Mouse (Mus musculus) neutrophil, adult 5-6 weeks (primary cell): ENCODE measurements around the gene Slc37a4. TPM values are rescaled to one million over a fixed set of nuclear protein-coding genes. Genes with fewer than 3 reads are reported as not detected.
"Not testable (repeated sequence)": the region's sequence is repeated elsewhere in the genome, so short reads cannot be mapped to it uniquely, and the experiment has no call there.

ENCODE experiments used
- ATAC-seq: fragments of 151-379, 151-347 bp; 2 replicates; pipeline ENCODE4 v1.8.0; 2017; ENCODE audit warnings: mild to moderate bottlenecking, moderate TSS enrichment; ENCODE audit not compliant: insufficient number of reproducible peaks, poor library complexity, low FRiP score, severe bottlenecking; ENCODE audit errors: extremely low read depth
- total RNA-seq: library from RNA; stranded (forward); fragments of 200-1000 nt; gene quantifications from 2 replicates; pipeline ENCODE4 v1.2.3, GENCODE M21; 2017

The Slc37a4 gene
- total RNA-seq, 1 experiment from 2014 or later: 15.4 TPM

DNA sequence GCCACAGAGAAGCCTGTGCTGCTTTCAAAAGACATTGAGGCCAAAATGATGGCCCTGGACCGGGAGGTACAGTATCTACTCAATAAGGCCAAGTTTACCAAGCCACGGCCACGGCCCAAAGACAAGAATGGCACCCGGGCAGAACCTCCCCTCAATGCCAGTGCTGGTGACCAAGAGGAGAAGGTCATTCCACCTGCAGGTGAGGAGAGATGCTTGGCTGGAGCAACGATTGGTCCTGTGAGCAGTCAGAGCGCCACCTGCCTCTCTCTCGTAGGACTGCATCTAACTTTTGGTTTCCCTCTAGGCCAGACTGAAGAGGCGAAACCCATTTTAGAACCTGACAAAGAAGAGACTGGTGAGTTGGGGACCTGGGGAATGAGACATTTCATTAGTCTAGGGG is 7.4 kb upstream of the Slc37a4 start:
- ATAC-seq: peak; percentile 70; the same call in 1 of the 2 replicates

DNA sequence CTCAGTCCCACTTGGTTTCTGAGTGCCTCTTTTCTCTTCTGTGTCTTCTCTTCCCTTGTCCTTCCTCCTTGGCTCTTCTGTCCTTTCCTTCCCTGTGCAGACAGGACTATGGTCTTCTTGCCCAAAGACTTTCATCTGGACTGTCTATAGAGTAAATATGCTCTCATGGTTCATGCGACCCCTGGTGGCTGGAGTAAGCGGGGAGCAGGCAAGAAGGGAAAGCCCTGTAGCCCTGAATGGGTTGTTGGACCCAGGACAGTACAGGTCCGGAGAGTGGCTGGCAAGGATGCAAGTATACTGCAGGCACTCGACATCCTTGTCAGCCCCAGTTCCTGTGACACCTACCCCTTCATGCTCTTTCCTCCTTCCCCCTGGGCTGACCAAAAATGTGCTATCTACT is 5.2 kb upstream of the Slc37a4 start:
- peak; percentile 64 for ATAC-seq

DNA sequence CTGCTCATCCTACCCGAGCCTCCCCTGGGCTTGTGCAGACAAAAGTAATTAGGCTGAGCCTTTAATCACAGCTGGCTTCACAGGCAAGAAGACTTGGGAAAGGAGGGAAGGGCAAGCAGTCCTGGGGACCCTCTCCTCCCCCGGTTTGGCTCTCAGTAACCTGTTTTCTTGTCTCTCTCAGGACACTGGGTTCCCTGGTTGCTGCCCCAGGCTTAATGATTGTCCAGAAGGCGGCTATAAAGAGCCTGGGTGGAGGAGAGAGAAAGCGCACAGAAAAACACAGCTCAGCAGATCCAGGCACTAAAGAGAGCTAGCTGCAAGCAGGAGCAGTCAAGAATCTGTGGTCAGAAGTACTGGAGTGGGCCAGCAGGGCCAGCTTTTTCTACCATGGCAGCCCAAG is 1.4 kb downstream of the Slc37a4 start:
- no peak for ATAC-seq

DNA sequence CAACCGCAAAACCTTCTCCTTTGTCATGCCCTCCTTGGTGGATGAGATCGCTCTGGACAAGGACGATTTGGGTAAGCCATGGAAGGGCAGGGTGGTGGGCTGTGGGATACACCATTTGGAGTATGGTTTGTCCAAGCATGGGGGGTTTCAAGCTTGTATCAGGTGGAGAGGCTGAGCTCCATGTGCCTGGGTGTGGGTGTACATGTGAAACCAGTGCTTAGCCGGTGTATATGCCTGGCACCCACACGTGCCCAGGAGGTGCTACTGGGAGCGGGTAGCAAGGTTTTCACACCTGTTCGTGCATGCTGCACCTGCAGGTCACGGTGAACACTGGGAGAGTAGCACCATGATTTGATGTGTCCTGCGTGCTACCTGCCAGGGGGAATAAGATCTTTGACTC is 1.9 kb downstream of the Slc37a4 start:
- no peak for ATAC-seq

DNA sequence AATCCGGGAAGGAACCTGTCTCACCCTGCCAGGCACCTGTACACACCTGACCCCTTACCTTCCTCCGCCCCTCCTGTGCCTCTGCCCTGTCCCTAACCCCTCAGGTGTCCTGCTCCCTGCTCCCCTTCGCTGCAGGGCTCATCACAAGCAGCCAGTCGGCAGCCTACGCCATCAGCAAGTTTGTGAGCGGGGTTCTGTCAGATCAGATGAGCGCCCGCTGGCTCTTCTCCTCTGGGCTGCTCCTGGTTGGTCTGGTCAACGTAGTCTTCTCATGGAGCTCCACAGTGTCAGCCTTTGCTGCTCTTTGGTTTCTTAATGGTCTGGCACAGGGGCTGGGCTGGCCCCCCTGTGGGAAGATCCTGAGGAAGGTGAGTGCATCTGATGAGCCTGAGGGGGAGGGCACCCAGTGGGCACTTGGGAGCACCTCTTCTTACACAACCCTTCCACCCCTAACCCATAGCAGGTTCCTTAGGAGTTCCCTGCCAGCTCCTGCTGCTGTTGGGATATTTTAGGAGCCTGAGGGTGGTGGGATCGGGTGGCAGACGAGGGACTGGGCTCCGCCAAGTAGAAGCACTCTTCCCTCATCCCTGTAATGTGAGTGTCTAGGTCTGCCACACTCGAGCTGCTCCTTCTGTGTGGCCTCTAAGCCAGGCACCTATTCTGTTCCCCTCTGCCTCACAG is 2.6 kb downstream of the Slc37a4 start:
- ATAC-seq: no peak

DNA sequence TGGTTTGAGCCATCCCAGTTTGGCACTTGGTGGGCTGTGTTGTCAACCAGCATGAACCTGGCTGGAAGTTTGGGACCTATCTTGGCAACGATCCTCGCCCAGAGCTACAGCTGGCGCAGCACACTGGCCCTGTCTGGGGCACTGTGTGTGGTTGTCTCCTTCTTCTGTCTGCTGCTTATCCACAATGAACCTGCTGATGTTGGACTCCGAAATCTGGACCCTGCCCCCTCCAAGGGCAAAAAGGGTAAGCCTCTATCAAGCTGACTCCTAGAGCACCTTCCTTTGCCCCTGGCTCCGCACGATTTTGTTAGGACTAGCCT is 3.1 kb downstream of the Slc37a4 start:
- ATAC-seq: no peak

DNA sequence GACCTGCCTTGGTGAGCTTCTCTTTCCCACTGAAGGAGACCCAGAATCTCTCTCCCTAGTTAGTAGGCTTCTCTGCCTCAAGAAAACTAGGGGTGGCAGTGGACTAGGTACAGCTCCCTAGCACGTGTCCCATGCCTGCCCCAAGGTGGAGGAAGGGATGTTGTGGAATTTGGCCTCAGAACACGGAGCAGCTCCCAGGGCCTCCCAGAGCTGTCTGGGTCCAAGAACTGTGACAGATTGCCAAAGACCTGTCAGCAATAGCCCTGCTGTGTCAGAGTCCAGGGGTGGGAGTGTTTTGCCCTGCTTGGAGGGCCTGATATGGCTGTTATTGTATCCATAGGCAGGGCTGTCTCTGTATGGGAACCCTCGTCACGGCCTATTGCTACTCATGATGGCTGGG is 4.4 kb downstream of the Slc37a4 start:
- ATAC-seq: no peak

DNA sequence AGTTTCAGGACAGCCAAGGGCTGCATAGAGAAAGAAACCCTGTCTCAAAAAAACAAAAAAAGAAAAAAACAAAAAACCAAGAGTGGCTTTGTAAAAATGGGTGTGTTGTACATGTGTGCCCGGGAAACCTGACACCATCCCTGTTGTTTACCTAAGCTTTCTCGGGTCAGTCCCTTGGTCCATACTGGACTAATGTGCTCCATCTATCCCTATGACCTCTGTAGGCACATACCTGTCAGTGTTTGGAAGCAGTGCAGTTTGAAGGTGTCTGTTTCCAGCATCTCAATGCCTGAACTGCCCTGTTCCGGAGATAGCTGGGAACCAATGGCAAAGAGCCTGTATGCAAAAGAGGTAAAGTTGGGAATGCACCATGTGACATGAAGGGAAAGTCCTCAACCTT is 8.4 kb downstream of the Slc37a4 start:
- no peak for ATAC-seq

DNA sequence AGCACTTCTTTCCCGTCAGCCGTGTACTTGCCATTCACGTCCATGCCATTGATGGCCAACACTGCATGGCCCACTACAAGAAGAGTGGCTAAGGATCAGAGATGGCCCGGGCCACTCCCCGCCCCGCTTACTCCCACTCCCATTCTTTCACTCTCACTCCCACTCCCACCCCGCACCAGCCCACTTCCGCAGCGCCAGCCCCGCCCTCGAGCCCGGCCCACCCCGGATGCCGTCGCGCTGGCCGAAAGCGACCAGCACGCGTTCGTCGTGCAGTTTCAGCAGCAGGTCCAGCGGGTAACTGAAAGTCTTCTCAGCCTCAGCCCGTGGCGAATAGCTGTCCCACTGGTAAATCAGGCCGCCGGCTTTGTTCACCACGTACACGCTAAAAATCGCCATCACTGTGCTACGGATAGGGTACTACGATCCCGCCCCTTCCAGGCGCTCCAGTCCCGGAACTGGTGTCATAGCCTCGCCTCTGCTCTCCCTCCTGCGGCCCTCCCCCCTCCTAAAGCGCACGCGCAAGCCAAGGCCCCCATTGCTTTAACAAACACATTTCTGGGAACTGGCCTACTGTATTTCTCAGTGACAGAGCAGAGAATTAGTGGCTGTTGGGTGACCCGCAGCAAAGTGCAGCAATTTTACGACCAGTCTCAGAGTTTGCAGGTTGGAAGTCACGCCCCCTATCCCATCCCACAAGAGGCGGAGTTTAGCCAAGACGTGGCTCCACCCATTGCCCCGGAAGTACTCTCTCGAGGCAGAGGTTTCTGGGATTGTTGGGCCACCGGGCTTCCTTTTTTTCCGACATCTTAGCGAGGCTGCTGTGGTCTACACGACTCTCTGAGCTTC is 10.5 kb downstream of the Slc37a4 start, which contains the start of the genes Rps25 and Trappc4:
Gene Rps25 (plus strand): TSS at position 234 of the 846 bp plus-strand sequence.
Gene Trappc4 (minus strand): TSS at position 695 of the 846 bp plus-strand sequence.
- ATAC-seq: peak; percentile 90

DNA sequence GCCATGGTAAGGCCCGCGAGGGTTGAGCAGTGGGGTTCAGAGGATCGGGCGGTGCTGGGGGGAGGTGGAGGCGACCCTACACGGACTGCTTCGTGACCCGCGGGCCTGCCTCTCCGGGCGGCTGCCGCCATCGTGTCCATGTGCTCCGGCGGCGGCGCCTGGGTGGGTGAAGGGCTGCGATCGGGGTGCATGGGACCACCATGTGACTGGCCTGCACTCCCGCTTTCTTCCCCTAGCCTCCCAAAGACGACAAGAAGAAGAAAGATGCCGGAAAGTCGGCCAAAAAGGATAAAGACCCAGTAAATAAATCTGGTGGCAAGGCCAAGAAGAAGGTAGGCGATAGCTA is 11.1 kb downstream of the Slc37a4 start:
- ATAC-seq: no peak

DNA sequence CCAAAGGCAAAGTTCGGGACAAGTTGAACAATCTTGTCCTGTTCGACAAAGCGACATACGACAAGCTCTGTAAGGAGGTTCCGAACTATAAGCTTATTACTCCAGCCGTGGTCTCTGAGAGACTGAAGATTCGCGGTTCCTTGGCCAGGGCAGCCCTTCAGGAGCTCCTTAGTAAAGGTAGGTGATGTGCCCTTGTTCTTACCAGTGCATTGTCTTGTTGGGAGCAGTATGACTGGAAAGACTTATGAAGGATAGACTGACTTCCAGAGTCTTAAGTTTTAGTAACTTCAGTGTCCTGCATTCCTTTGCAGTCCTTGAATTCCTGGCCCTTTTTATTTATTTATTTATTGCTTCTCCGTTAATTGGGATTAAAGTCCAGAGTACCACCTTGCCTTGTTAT is 12.0 kb downstream of the Slc37a4 start:
- ATAC-seq: not testable (repeated sequence)

DNA sequence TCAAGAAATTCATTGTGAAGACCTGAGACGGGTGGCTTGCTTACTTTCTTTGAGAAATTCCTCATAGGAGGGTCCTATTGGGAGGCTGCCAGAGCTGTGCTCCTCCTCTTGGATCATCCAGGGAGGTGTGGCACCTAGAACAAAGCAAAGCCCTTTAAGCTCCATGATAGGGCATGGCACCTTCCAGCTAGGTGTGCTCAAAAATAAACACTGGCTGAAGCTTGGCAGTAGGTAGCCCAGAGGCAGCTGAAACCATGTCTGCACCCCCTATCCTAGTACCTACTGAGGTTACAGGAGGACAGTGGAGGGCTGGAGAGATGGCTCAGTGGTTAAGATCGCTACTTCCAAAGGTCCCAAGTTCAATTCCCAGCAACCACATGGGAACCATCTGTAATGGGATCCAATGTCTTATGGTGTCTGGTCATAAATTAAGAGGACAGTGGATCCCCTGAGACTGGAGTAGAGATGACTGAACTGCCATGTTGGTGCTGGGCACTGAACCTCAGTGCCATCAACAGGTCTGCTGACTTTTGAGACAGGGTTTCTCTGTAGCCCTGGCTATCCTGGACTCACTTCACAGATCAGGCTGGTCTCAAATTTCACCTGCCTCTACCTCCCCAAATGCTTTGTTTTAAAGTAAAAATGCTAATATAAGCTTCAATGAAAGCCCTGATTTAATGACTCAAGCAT is 14.1 kb downstream of the Slc37a4 start:
- no peak for ATAC-seq

DNA sequence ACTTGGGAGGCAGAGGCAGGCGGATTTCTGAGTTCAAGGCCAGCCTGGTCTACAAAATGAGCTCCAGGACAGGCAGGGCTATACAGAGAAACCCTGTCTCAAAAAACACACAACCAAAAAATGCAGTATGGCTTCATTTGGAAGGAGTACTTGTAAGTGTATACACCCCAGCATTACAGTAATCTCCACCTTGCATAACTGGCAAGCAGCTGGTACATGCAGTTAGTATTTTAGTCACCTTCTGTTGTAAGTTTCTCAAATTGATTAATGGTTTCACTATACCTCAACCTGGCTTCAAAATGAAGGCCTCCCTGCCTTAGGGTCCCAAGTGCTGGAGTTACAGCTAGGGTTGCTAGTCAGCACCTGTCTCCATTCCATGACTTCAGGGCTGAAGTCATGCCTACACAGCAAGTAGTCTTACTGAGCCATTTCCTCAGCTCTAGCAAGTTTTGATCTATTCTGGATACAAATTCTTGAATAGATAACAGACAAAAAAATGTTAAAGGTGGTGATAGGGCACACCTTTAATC is 15.0 kb downstream of the Slc37a4 start:
- ATAC-seq: no peak

DNA sequence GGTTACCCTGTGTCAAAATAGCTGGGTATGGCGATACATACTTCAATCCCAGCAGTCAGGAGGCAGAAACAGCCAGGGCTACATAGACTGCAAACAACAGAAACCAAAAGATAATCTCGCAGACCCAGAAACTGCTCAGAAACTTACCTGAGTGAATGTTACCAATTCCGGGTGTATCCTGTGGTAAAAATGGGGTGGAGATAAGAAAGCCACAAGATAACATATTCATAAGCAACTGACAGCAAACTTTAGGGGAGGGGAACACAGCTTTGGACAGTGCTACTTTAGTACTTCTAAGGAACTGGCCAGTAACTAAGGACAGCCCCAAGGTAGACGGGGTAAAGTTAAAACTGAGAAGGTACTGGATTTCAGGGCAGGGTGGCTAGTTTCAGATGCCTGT is 15.7 kb downstream of the Slc37a4 start:
- ATAC-seq: no peak

DNA sequence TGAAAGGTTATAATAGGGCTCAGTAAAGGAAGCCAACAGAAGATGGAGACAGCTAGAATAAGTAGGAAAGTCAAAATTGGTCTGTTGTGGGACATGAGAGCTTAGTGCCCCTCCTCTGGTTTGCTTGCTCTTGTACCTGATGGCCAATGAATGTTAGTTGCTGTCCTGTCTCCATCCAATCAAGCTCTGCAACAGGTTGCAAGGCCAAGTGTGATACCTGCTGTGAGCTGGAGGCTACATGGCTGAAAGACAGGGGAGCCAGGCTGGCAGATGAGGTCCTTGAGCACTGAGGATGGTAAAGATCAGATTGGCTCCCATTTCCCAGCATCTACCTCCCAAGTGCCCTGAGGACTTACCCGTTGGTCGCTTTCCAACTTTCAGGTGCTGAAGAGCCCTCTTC is 16.1 kb downstream of the Slc37a4 start:
- ATAC-seq: no peak

DNA sequence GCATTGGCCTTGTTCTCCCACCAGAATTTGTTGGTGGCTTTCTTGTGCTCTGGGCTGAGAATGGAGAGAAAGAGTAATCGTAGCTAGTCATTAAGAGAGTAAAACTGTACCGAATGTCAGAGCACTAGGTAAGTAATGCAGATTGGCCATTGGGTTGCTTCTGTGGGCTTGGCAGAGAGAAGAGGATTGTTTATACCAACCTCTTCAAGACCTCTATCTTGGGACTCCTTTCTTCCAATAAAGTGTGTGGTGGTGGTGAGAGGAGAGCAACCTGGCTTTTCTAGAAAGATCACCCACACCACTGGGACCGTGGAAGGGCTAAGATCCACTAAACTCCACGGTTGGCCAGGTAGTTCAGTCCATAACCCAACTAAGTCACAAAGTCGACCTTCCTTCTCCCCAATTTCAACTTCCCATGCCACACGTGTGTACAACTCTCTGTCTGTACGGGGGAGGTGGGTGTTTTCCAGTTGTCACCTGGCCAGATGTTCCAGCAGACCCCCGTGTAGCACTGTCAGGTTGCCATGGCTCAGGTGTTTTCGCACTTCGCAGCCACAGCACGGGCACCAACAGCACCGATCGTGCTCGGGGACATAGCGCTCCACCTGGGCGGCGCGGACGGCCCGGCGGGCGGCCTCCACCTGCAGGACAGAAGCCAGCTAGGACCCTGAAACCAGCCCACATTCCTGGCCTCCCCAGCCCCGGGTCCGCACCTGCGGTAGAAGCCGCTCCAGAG is 20.7 kb downstream of the Slc37a4 start:
- ATAC-seq: no peak

DNA sequence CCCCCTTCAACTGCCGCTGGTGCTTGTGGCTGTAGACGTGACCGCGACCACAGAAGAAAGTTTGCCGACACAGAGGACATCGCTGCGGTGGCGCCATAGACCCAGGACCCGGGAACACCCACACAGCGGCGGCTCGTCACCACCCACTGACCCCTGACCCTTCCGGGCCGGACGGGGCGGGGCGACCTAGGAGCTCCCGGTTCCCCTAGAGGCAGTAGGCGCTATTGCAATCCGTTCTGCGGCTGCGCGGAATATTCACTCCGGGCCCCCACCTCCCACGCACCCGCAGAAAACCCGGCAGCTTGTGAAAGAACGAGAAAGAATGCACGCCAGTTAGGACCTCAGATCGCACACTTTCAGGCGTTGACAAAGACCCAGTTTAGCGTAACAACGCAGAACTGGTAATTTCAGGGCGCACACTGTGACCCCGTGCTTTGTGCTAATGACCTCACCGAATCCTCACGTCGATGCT is 21.3 kb downstream of the Slc37a4 start:
- peak; percentile 95 for ATAC-seq

DNA sequence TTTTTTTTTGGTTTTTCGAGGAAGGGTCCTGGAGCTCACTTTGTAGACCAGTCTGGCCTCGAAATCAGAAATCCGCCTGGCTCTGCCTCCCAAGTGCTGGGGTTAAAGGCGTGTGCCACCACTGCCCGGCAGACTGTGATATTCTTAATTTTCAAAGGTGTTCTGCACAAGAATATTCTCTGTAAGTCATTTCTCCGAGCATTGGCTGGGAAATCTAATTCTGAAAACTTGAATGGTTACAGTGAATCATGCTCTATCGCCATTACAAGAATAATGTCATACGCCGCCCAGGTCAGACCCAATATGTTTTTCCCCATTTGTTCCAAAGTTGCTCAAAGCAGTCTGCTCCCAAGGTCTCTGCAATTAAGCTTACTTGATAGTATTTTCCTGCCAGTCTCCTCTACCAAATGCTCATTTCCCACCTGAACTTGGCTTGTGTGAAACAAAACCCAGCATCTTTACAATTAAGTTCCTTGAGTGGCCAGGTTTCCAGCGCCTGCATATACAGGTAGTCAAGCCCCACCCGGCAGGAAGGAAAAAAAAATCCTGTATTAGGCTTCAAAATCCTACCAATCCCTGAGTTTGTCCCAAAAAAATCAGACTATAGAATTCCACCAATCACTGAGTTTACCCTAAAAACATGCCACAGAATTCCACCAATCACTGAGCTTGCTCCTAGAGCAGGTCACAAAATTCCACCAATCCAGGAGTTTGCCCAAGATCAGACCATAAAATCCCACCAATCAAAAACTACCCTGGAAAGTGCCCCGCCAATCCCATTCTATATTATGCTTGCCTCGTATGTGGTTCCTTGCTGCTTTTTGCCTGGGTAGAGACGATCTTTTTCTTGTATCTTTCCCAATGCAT is 22.1 kb downstream of the Slc37a4 start, which contains the start of gene Ccdc84:
Gene Ccdc84 (minus strand): TSS at position 51 of the 867 bp plus-strand sequence.
- no peak for ATAC-seq
